Mouse (Mus musculus): ENCODE data around the gene Ndufb8. TPM values are rescaled to one million over a fixed set of nuclear protein-coding genes. Genes with fewer than 3 reads are reported as not detected.

Ndufb8 gene
- polyA plus RNA-seq, 1 experiment from 2014 or later, result 681 TPM

DNA sequence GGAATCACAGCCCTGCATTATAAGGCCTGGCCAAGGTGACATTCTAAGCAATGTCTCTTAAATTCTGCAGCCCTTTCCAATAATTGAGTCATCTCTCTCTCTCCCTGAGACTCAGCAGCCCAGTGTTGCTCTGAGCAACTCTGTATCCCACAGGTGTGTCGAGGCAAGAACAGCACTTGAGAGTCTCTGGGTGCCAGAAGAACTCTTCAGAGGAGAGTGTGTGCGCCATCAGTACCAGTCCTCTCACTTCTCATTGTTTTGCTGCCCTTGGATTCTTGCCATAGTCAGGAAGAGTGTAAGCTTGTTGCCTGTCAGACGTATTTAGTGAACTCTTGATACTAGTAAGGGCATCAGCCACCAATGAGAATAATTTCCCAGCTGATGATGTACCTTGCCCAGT, 12.5 kb upstream of the Ndufb8 start:
- in situ Hi-C loops (cut with MboI; ENCODE audit: low pct_unique_long_range_greater_than_20kb), result no loop called here
- no peak for ATAC-seq
- TF ChIP-seq CTCF (IDR thresholded peaks at IDR 0.05), result no peak
- ChIA-PET CTCF (interaction anchor here (1.0 to 2.2 kb wide), 3 partner anchors 14 to 327 kb away, joined by 3 to 8 read pairs (median 4); no protein-coding TSS in a partner anchor), POLR2A (interaction anchor here (0.8 to 1.6 kb wide), 2 partner anchors 13 to 179 kb away, joined by 3 read pairs; no protein-coding TSS in a partner anchor)
- DNase-seq (ENCODE audit: low read depth, low spot score), result no peak
- no peaks in the 10 kb centered on the region for H3K27me3 ChIP-seq

DNA sequence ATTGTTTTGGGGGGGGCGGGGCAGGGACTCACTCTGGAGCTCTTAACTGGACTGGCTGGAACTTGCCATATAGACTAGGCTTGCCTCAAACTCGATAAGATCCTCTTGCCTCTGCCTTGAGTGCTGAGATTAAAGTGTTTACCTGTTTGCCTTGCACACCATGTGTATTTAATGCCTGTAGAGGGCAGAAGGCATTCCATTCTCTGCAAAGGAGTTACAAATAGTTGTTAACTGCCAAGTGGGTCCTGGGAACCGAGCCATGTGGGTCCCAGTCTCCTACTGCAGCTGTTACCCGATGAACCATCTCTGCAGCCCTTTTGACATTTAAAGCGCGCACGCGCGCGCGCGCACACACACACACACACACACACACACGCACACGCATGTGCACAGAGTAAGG, 8.8 kb upstream of the Ndufb8 start:
- ChIA-PET POLR2A (interaction anchor here (0.5 to 2.8 kb wide), 5 partner anchors 10 to 774 kb away, joined by 3 to 14 read pairs (median 3); no protein-coding TSS in a partner anchor), CTCF (interaction anchor here (0.9 to 2.0 kb wide), 5 partner anchors 10 to 332 kb away, joined by 3 to 5 read pairs (median 5); no protein-coding TSS in a partner anchor)
- DNase-seq (ENCODE audit: low read depth, low spot score), result no peak
- in situ Hi-C loops (cut with MboI; ENCODE audit: low pct_unique_long_range_greater_than_20kb), result no loop called here
- peaks cover 13% of the 10 kb centered on the region for H3K27me3 ChIP-seq
- no peak for TF ChIP-seq CTCF (IDR thresholded peaks at IDR 0.05)
- ATAC-seq, result no peak

DNA sequence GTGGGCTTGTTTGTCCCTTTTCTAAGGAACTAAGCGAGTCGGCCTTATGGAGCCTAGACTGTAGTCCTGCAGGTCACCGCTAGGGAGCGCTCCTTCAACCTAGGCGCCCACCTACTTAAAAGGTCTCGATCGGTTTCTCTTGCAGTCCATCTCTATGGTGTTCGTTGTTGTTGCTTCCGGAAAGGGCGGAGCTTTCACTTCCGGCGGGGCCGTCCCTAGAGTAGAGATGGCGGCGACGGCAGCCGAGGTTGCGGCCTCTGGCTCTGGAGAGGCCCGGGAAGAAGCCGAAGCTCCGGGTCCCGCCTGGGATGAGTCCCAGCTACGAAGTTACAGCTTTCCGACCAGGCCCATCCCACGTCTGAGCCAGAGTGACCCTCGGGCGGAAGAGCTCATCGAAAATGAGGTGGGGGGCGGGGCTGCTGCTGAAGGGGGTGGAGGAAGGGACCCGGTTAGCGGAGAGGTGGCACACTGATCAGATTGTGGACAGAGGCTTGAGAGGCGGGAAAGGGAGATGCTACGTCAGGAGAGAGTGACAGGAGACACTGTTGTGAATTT, 7.5 kb upstream of the Ndufb8 start, which contains the start of gene Hif1an:
Gene Hif1an (plus strand): TSS at position 199 of the 555 bp plus-strand sequence.
- ChIA-PET CTCF (interaction anchor here (0.8 to 2.1 kb wide), 8 partner anchors 8 to 333 kb away, joined by 3 to 5 read pairs (median 5); no protein-coding TSS in a partner anchor), POLR2A (interaction anchor here (0.8 to 2.8 kb wide), 5 partner anchors 9 to 162 kb away, joined by 3 to 14 read pairs (median 3); no protein-coding TSS in a partner anchor)
- in situ Hi-C loops (cut with MboI; ENCODE audit: low pct_unique_long_range_greater_than_20kb), result no loop called here
- peak; percentile 99 for TF ChIP-seq CTCF (IDR thresholded peaks at IDR 0.05)
- H3K27me3 ChIP-seq, result peaks cover 23% of the 10 kb centered on the region
- ATAC-seq (peak; percentile 89), DNase-seq (ENCODE audit: low read depth, low spot score) (peak; percentile 72)

- no peak for ATAC-seq
- POLR2A ChIA-PET, result interaction anchor here (0.8 to 2.2 kb wide), 3 partner anchors 8 to 42 kb away, joined by 3 to 14 read pairs (median 3); partner anchors contain the start of gene Hif1an
- in situ Hi-C loops (cut with MboI; ENCODE audit: low pct_unique_long_range_greater_than_20kb), result no loop called here
Observed at GRCm38 (mm10) chr19:44554490-44554860, 765 bp downstream of the Ndufb8 start.

GRCm38 (mm10) chr19:44553286-44553685, 2.0 kb downstream of the Ndufb8 start:
- peaks cover 3% of the 10 kb centered on the region for H3K27me3 ChIP-seq
- ChIA-PET CTCF (no interaction called here), POLR2A (interaction anchor here (1.1 to 2.2 kb wide), 2 partner anchors 9 to 41 kb away, joined by 3 to 14 read pairs; partner anchors contain the start of gene Hif1an)
- no peak for TF ChIP-seq CTCF (IDR thresholded peaks at IDR 0.05)
- DNase-seq (ENCODE audit: low read depth, low spot score) (no peak), ATAC-seq (no peak)
- in situ Hi-C loops (cut with MboI; ENCODE audit: low pct_unique_long_range_greater_than_20kb), result no loop called here

More at GRCm38 (mm10) chr19:44554490-44554860, 765 bp downstream of the Ndufb8 start:
- H3K27me3 ChIP-seq, result peaks cover 11% of the 10 kb centered on the region
- DNase-seq (ENCODE audit: low read depth, low spot score), result no peak
- CTCF ChIA-PET, result interaction anchor here (1.2 kb wide), 1 partner anchor 341 kb away, joined by 3 read pairs; no protein-coding TSS in a partner anchor
- no peak for TF ChIP-seq CTCF (IDR thresholded peaks at IDR 0.05)

GRCm38 (mm10) chr19:44552731-44553130, 2.5 kb downstream of the Ndufb8 start, which contains the start of gene Gm20538:
Gene Gm20538 (minus strand): TSS chr19:44552831.
- CTCF ChIA-PET, result no interaction called here
- in situ Hi-C loops (cut with MboI; ENCODE audit: low pct_unique_long_range_greater_than_20kb), result no loop called here
- no peak for TF ChIP-seq CTCF (IDR thresholded peaks at IDR 0.05)
- POLR2A ChIA-PET, result interaction anchor here (2.2 kb wide), 1 partner anchor 10 kb away, joined by 14 read pairs; the partner anchor contains the start of gene Hif1an
- ATAC-seq (no peak), DNase-seq (ENCODE audit: low read depth, low spot score) (no peak)
- no peaks in the 10 kb centered on the region for H3K27me3 ChIP-seq

- no peak for TF ChIP-seq CTCF (IDR thresholded peaks at IDR 0.05)
- DNase-seq (ENCODE audit: low read depth, low spot score), result no peak
- CTCF ChIA-PET, result interaction anchor here (1.0 to 2.7 kb wide), 7 partner anchors 14 to 265 kb away, joined by 3 to 6 read pairs (median 3); no protein-coding TSS in a partner anchor
- POLR2A ChIA-PET, result no interaction called here
- no peak for ATAC-seq
- no peaks in the 10 kb centered on the region for H3K27me3 ChIP-seq
- in situ Hi-C loops (cut with MboI; ENCODE audit: low pct_unique_long_range_greater_than_20kb), result no loop called here
Observed at GRCm38 (mm10) chr19:44545321-44546041, 9.8 kb downstream of the Ndufb8 start, which contains the start of gene Sec31b. Gene Sec31b (minus strand): TSS chr19:44545864.

DNA sequence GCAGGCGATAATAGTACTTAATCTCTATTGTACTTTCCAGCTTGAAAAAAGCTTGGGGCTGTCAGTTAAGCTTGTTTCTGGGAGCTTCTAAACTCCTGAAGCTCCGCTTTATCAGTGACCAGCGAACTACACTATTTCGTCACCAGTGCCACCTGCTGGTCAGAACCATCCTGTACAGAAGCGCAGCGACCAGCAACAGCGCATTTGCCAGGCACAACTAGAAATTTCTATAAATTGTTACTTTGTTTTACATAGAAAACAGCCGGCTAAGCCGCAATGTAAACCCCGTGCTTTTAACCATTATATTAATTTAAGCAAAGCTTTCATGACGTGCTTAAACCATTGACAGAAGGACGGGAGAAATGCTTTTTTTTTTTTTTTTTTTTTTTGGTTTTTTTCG, 10.5 kb downstream of the Ndufb8 start:
- TF ChIP-seq CTCF (IDR thresholded peaks at IDR 0.05), result peak; percentile 94
- POLR2A ChIA-PET, result no interaction called here
- no peak for ATAC-seq
- in situ Hi-C loops (cut with MboI; ENCODE audit: low pct_unique_long_range_greater_than_20kb), result loop anchor here (5.0 kb wide), 1 partner anchor 67 kb away; no protein-coding TSS in a partner anchor
- DNase-seq (ENCODE audit: low read depth, low spot score), result no peak
- CTCF ChIA-PET, result interaction anchor here (0.6 to 2.7 kb wide), 16 partner anchors 12 to 383 kb away, joined by 3 to 7 read pairs (median 4); no protein-coding TSS in a partner anchor
- no peaks in the 10 kb centered on the region for H3K27me3 ChIP-seq

DNA sequence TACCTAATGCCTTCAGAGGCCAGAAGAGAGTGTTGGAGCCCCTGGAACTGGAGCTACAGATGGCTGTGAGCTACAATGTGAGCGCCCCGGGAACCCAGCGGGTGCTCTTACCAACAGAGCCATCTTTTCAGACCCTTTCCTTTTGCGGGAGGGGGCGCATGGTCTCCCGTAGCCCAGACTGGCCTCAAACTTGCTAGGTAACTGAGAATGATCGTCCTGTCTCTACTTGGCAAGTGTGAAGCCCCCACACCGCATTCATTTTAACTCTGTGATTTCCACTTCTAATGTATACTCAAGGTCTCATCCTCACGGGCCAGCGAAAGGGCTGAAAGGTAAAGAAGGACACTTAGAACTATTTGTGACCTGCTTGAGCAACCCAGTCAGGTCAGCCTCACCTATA, 10.9 kb downstream of the Ndufb8 start:
- TF ChIP-seq CTCF (IDR thresholded peaks at IDR 0.05), result no peak
- in situ Hi-C loops (cut with MboI; ENCODE audit: low pct_unique_long_range_greater_than_20kb), result loop anchor here (5.0 kb wide), 1 partner anchor 67 kb away; no protein-coding TSS in a partner anchor
- DNase-seq (ENCODE audit: low read depth, low spot score) (no peak), ATAC-seq (no peak)
- no peaks in the 10 kb centered on the region for H3K27me3 ChIP-seq
- POLR2A ChIA-PET, result no interaction called here
- CTCF ChIA-PET, result interaction anchor here (0.6 to 2.7 kb wide), 14 partner anchors 11 to 383 kb away, joined by 3 to 7 read pairs (median 4); no protein-coding TSS in a partner anchor

GRCm38 (mm10) chr19:44542694-44543178, 12.5 kb downstream of the Ndufb8 start:
- ChIA-PET POLR2A (no interaction called here), CTCF (interaction anchor here (1.0 kb wide), 1 partner anchor 121 kb away, joined by 4 read pairs; no protein-coding TSS in a partner anchor)
- DNase-seq (ENCODE audit: low read depth, low spot score) (no peak), ATAC-seq (no peak)
- in situ Hi-C loops (cut with MboI; ENCODE audit: low pct_unique_long_range_greater_than_20kb), result loop anchor here (5.0 kb wide), 1 partner anchor 65 kb away; no protein-coding TSS in a partner anchor
- TF ChIP-seq CTCF (IDR thresholded peaks at IDR 0.05), result no peak
- no peaks in the 10 kb centered on the region for H3K27me3 ChIP-seq

Data from Patski (cell line).